Mouse (Mus musculus) intestine, postnatal 0 days (tissue): ENCODE measurements around the gene Ccdc188. TPM values are rescaled to one million over a fixed set of nuclear protein-coding genes. Genes with fewer than 3 reads are reported as not detected.

ENCODE experiments used
- ATAC-seq: fragments of 200-750 bp; cut with Nextera tagmentation; 2 replicates; pipeline ENCODE4 v1.8.0; 2017; ENCODE audit warnings: mild to moderate bottlenecking, moderate TSS enrichment, moderate library complexity
- H3K27ac ChIP-seq: fragments of 300-500 bp; sonication (generic); 2 replicates; pipeline ENCODE4 v1.5.1; 2014; ENCODE audit warnings: mild to moderate bottlenecking, low read depth, low read length, moderate library complexity
- H3K27me3 ChIP-seq: fragments of 300-500 bp; sonication (generic); replicated peaks from 2 replicates; pipeline ENCODE4 v1.6.1; 2014; ENCODE audit warnings: low read length, mixed read lengths; ENCODE audit not compliant: control insufficient read depth, insufficient read depth
- H3K36me3 ChIP-seq: fragments of 300-500 bp; sonication (generic); 2 replicates; pipeline ENCODE4 v1.6.1; 2014; ENCODE audit warnings: mild to moderate bottlenecking, moderate library complexity; ENCODE audit not compliant: control insufficient read depth, insufficient read depth
- H3K4me1 ChIP-seq: fragments of 300-500 bp; sonication (generic); replicated peaks from 2 replicates; pipeline ENCODE4 v1.6.1; 2014; ENCODE audit warnings: antibody characterized with exemption, low read length, mixed read lengths; ENCODE audit not compliant: control insufficient read depth, insufficient read depth
- H3K4me2 ChIP-seq: fragments of 300-500 bp; sonication (generic); replicated peaks from 2 replicates; pipeline ENCODE4 v1.6.1; 2014; ENCODE audit warnings: low read depth, mild to moderate bottlenecking, moderate library complexity
- H3K4me3 ChIP-seq: fragments of 300-500 bp; sonication (generic); 2 replicates; pipeline ENCODE4 v1.5.1; 2014; ENCODE audit warnings: low read depth, low read length
- H3K9ac ChIP-seq: fragments of 300-500 bp; sonication (generic); 2 replicates; pipeline ENCODE4 v1.6.1; 2014; ENCODE audit warnings: mild to moderate bottlenecking, low read depth, low read length
- H3K9me3 ChIP-seq: fragments of 300-500 bp; sonication (generic); 2 replicates; pipeline ENCODE4 v1.6.1; 2016; ENCODE audit warnings: mixed run types; ENCODE audit not compliant: control insufficient read depth
- CTCF ChIP-seq: sonication (generic); IDR thresholded peaks from 2 replicates; pipeline ENCODE4 v1.5.1; 2016; ENCODE audit warnings: low read depth, mild to moderate bottlenecking, control low read depth, antibody characterized with exemption, moderate library complexity
- WGBS: fragments of 180-500 bp; shearing (Covaris S2); extraction: QIAGEN DNeasy Blood & Tissue Kit; methylation state at CpG from one replicate; pipeline ENCODE4 v1.1.7; 2014; 5-methylcytosine and 5-hydroxymethylcytosine counted together
- polyA plus RNA-seq: library from polyadenylated mRNA; unstranded; fragments of >200 nt; fragmentation: Nextera tagmentation; extraction: Ambion mirVana; gene quantifications from 2 replicates; pipeline ENCODE4 v1.2.1, GENCODE M21; 2015

The Ccdc188 gene
- polyA plus RNA-seq, 1 experiment from 2014 or later: not detected

GRCm38 (mm10) chr16:18197881-18198280 is 19.8 kb upstream of the Ccdc188 start:
- 83% methylated on average over 6 of the region's 6 CpGs for WGBS
- Histone ChIP-seq H3K4me2 (no peak overlapping the region), H3K9me3 (no peaks in the 10 kb centered on the region), H3K4me3 (no peak overlapping the region), H3K27me3 (no peaks in the 10 kb centered on the region), H3K36me3 (no peaks in the 10 kb centered on the region), H3K4me1 (peaks cover 7% of the 10 kb centered on the region; the same call in 1 of the 2 replicates), H3K9ac (no peak overlapping the region), H3K27ac (no peak overlapping the region)
- no peak for TF ChIP-seq CTCF
- no peak for ATAC-seq

- H3K4me2 ChIP-seq: no peak overlapping the region
- no peak overlapping the region for H3K4me3 ChIP-seq
- H3K27me3 ChIP-seq: no peaks in the 10 kb centered on the region
- no peaks in the 10 kb centered on the region for H3K9me3 ChIP-seq
- H3K9ac ChIP-seq: no peak overlapping the region
- H3K27ac ChIP-seq: no peak overlapping the region
- 60% methylated on average over 10 of the region's 10 CpGs for WGBS
- no peaks in the 10 kb centered on the region for H3K36me3 ChIP-seq
- peaks cover 7% of the 10 kb centered on the region; the same call in 1 of the 2 replicates for H3K4me1 ChIP-seq
- no peak for ATAC-seq
- TF ChIP-seq CTCF: no peak
These were observed 19.1 kb upstream of the Ccdc188 start for GRCm38 (mm10) chr16:18198365-18199098.

- H3K4me1 ChIP-seq: peaks cover under 1% of the 10 kb centered on the region; the same call in 1 of the 2 replicates
- ATAC-seq: no peak
- no peak overlapping the region for H3K27ac ChIP-seq
- 89% methylated on average over 2 of the region's 2 CpGs for WGBS
- H3K36me3 ChIP-seq: no peaks in the 10 kb centered on the region
- H3K9ac ChIP-seq: no peak overlapping the region
- H3K4me3 ChIP-seq: no peak overlapping the region
- H3K4me2 ChIP-seq: no peak overlapping the region
- no peaks in the 10 kb centered on the region for H3K27me3 ChIP-seq
- H3K9me3 ChIP-seq: no peaks in the 10 kb centered on the region
- TF ChIP-seq CTCF: no peak
These were observed 17.6 kb upstream of the Ccdc188 start for GRCm38 (mm10) chr16:18200062-18200461.

GRCm38 (mm10) chr16:18201620-18202019 is 16.1 kb upstream of the Ccdc188 start:
- H3K36me3 ChIP-seq: no peaks in the 10 kb centered on the region
- H3K4me2 ChIP-seq: no peak overlapping the region
- peak; percentile 40 for ATAC-seq
- no peak overlapping the region for H3K9ac ChIP-seq
- no peak overlapping the region for H3K4me3 ChIP-seq
- TF ChIP-seq CTCF: no peak
- H3K27me3 ChIP-seq: no peaks in the 10 kb centered on the region
- no peaks in the 10 kb centered on the region for H3K9me3 ChIP-seq
- no peak overlapping the region for H3K27ac ChIP-seq
- no peaks in the 10 kb centered on the region for H3K4me1 ChIP-seq
- 27% methylated on average over 1 of the region's 1 CpGs for WGBS

GRCm38 (mm10) chr16:18202061-18202460 is 15.6 kb upstream of the Ccdc188 start:
- Histone ChIP-seq H3K36me3 (no peaks in the 10 kb centered on the region), H3K4me3 (no peak overlapping the region), H3K9ac (no peak overlapping the region), H3K4me1 (no peaks in the 10 kb centered on the region), H3K4me2 (no peak overlapping the region), H3K9me3 (no peaks in the 10 kb centered on the region), H3K27ac (no peak overlapping the region; the same call in 1 of the 2 replicates), H3K27me3 (no peaks in the 10 kb centered on the region)
- WGBS: 96% methylated on average over 1 of the region's 1 CpGs
- no peak for TF ChIP-seq CTCF
- ATAC-seq: no peak

- no peak overlapping the region for H3K27ac ChIP-seq
These were observed 14.1 kb upstream of the Ccdc188 start for GRCm38 (mm10) chr16:18203430-18204091.

More at GRCm38 (mm10) chr16:18203430-18204091, 14.1 kb upstream of the Ccdc188 start:
- Histone ChIP-seq H3K9ac (no peak overlapping the region), H3K4me2 (no peak overlapping the region), H3K4me3 (no peak overlapping the region), H3K9me3 (no peaks in the 10 kb centered on the region), H3K27me3 (no peaks in the 10 kb centered on the region), H3K4me1 (no peaks in the 10 kb centered on the region), H3K36me3 (no peaks in the 10 kb centered on the region)
- 73% methylated on average over 7 of the region's 7 CpGs for WGBS
- no peak for ATAC-seq
- TF ChIP-seq CTCF: no peak
